Mouse (Mus musculus): ENCODE results near the gene Abca17. TPM values are rescaled to one million over a fixed set of nuclear protein-coding genes. Genes with fewer than 3 reads are reported as not detected.
A peak's percentile ranks its signal among the peaks of the same experiment; 100 is the strongest.

Abca17 gene
- total RNA-seq (2014; rRNA removed) = 0.90 and 1.5 TPM in 2 replicates
- 1.0 and 1.2 TPM in 2 replicates for polyA plus RNA-seq (2015; fragmentation: Nextera tagmentation; extraction: Ambion mirVana)

- WGBS = 4% methylated on average over 42 of the region's 42 CpGs
- ATAC-seq (peak; percentile 24), DNase-seq (ENCODE audit: low spot score) (no peak)
- Histone ChIP-seq H3K4me1 (ENCODE audit: insufficient read depth, low read length) (peaks cover 10% of the 10 kb centered on the region; the same call in 1 of the 2 replicates), H3K9ac (replicated peaks; ENCODE audit: low read length) (peak within 1 kb of the TSS; percentile 86), H3K27ac (peak within 1 kb of the TSS; percentile 85), H3K27me3 (ENCODE audit: insufficient read depth, low read length) (no peaks in the 10 kb centered on the region), H3K4me3 (ENCODE audit: low read length) (peak within 1 kb of the TSS; percentile 88), H3K4me2 (ENCODE audit: low read depth, low read length) (peak within 1 kb of the TSS; percentile 89), H3K9me3 (ENCODE audit: low read length) (no peaks in the 10 kb centered on the region), H3K36me3 (ENCODE audit: insufficient read depth, low read length) (no peaks in the 10 kb centered on the region)
- no peak for TF ChIP-seq CTCF (IDR thresholded peaks at IDR 0.05; ENCODE audit: low read depth)
These were observed at the start of gene Abca17 for GRCm38 (mm10) chr17:24350926-24351759. Gene Abca17 (minus strand): TSS chr17:24351068.

- Histone ChIP-seq H3K36me3 (ENCODE audit: insufficient read depth, low read length) (peaks cover 32% of the 10 kb centered on the region), H3K4me3 (ENCODE audit: low read length) (no peak overlapping the region), H3K27me3 (ENCODE audit: insufficient read depth, low read length) (no peaks in the 10 kb centered on the region), H3K4me2 (ENCODE audit: low read depth, low read length) (no peak overlapping the region), H3K27ac (no peak overlapping the region), H3K4me1 (ENCODE audit: insufficient read depth, low read length) (no peaks in the 10 kb centered on the region), H3K9ac (replicated peaks; ENCODE audit: low read length) (no peak overlapping the region), H3K9me3 (ENCODE audit: low read length) (no peaks in the 10 kb centered on the region)
- ATAC-seq = no peak
- DNase-seq (ENCODE audit: low spot score) = no peak
- no peak for TF ChIP-seq CTCF (IDR thresholded peaks at IDR 0.05; ENCODE audit: low read depth)
- WGBS = 91% methylated on average over 7 of the region's 7 CpGs
These were observed 43.6 kb upstream of the Abca17 start for GRCm38 (mm10) chr17:24394456-24394855.

- Histone ChIP-seq H3K4me1 (ENCODE audit: insufficient read depth, low read length) (no peaks in the 10 kb centered on the region), H3K27me3 (ENCODE audit: insufficient read depth, low read length) (no peaks in the 10 kb centered on the region), H3K27ac (no peak overlapping the region), H3K9ac (replicated peaks; ENCODE audit: low read length) (no peak overlapping the region), H3K9me3 (ENCODE audit: low read length) (no peaks in the 10 kb centered on the region), H3K4me2 (ENCODE audit: low read depth, low read length) (no peak overlapping the region), H3K36me3 (ENCODE audit: insufficient read depth, low read length) (peaks cover 31% of the 10 kb centered on the region), H3K4me3 (ENCODE audit: low read length) (no peak overlapping the region)
- DNase-seq (ENCODE audit: low spot score) (no peak), ATAC-seq (no peak)
- no peak for TF ChIP-seq CTCF (IDR thresholded peaks at IDR 0.05; ENCODE audit: low read depth)
- 36% methylated on average over 4 of the region's 4 CpGs for WGBS
These were observed 42.7 kb upstream of the Abca17 start for GRCm38 (mm10) chr17:24393527-24393926.

- Histone ChIP-seq H3K9ac (replicated peaks; ENCODE audit: low read length) (no peak overlapping the region), H3K4me2 (ENCODE audit: low read depth, low read length) (no peak overlapping the region), H3K36me3 (ENCODE audit: insufficient read depth, low read length) (peaks cover 31% of the 10 kb centered on the region), H3K27ac (no peak overlapping the region), H3K27me3 (ENCODE audit: insufficient read depth, low read length) (no peaks in the 10 kb centered on the region), H3K4me1 (ENCODE audit: insufficient read depth, low read length) (no peaks in the 10 kb centered on the region), H3K9me3 (ENCODE audit: low read length) (no peaks in the 10 kb centered on the region), H3K4me3 (ENCODE audit: low read length) (no peak overlapping the region)
- WGBS = 68% methylated on average over 8 of the region's 8 CpGs
- no peak for ATAC-seq
- peak; percentile 25 for DNase-seq (ENCODE audit: low spot score)
- peak; percentile 64 for TF ChIP-seq CTCF (IDR thresholded peaks at IDR 0.05; ENCODE audit: low read depth)
These were observed 40.3 kb upstream of the Abca17 start for GRCm38 (mm10) chr17:24391149-24391548.

GRCm38 (mm10) chr17:24389865-24390264, 39.0 kb upstream of the Abca17 start:
- DNase-seq (ENCODE audit: low spot score) (peak; percentile 66), ATAC-seq (peak; percentile 64; the same call in 1 of the 2 replicates)
- WGBS = 7% methylated on average over 2 of the region's 2 CpGs
- Histone ChIP-seq H3K4me2 (ENCODE audit: low read depth, low read length) (no peak overlapping the region), H3K4me3 (ENCODE audit: low read length) (no peak overlapping the region), H3K27ac (no peak overlapping the region), H3K9ac (replicated peaks; ENCODE audit: low read length) (no peak overlapping the region), H3K27me3 (ENCODE audit: insufficient read depth, low read length) (no peaks in the 10 kb centered on the region), H3K36me3 (ENCODE audit: insufficient read depth, low read length) (peaks cover 40% of the 10 kb centered on the region), H3K4me1 (ENCODE audit: insufficient read depth, low read length) (no peaks in the 10 kb centered on the region), H3K9me3 (ENCODE audit: low read length) (no peaks in the 10 kb centered on the region)
- peak; percentile 79 for TF ChIP-seq CTCF (IDR thresholded peaks at IDR 0.05; ENCODE audit: low read depth)

- ATAC-seq (no peak), DNase-seq (ENCODE audit: low spot score) (no peak)
- Histone ChIP-seq H3K9ac (replicated peaks; ENCODE audit: low read length) (no peak overlapping the region), H3K36me3 (ENCODE audit: insufficient read depth, low read length) (peaks cover 48% of the 10 kb centered on the region), H3K9me3 (ENCODE audit: low read length) (no peaks in the 10 kb centered on the region), H3K27ac (no peak overlapping the region), H3K4me2 (ENCODE audit: low read depth, low read length) (no peak overlapping the region), H3K27me3 (ENCODE audit: insufficient read depth, low read length) (no peaks in the 10 kb centered on the region), H3K4me3 (ENCODE audit: low read length) (no peak overlapping the region), H3K4me1 (ENCODE audit: insufficient read depth, low read length) (no peaks in the 10 kb centered on the region)
- 92% methylated on average over 5 of the region's 5 CpGs for WGBS
- no peak for TF ChIP-seq CTCF (IDR thresholded peaks at IDR 0.05; ENCODE audit: low read depth)
These were observed 37.8 kb upstream of the Abca17 start for GRCm38 (mm10) chr17:24388711-24389110.

- H3K27me3 ChIP-seq (ENCODE audit: insufficient read depth, low read length) = no peaks in the 10 kb centered on the region
- peaks cover 64% of the 10 kb centered on the region for H3K36me3 ChIP-seq (ENCODE audit: insufficient read depth, low read length)
- no peaks in the 10 kb centered on the region for H3K4me1 ChIP-seq (ENCODE audit: insufficient read depth, low read length)
- H3K9ac ChIP-seq (replicated peaks; ENCODE audit: low read length) = no peak overlapping the region
- DNase-seq (ENCODE audit: low spot score) (no peak), ATAC-seq (no peak)
- no peak overlapping the region for H3K4me3 ChIP-seq (ENCODE audit: low read length)
- WGBS = 76% methylated on average over 8 of the region's 8 CpGs
- no peak overlapping the region for H3K27ac ChIP-seq
- TF ChIP-seq CTCF (IDR thresholded peaks at IDR 0.05; ENCODE audit: low read depth) = no peak
- H3K4me2 ChIP-seq (ENCODE audit: low read depth, low read length) = no peak overlapping the region
- H3K9me3 ChIP-seq (ENCODE audit: low read length) = no peaks in the 10 kb centered on the region
These were observed 32.9 kb upstream of the Abca17 start for GRCm38 (mm10) chr17:24383789-24384188.

All from hindbrain, postnatal 0 days (tissue).